Mouse (Mus musculus) WW6 (cell line): Measurements from ENCODE around the gene Golga1.

ENCODE experiments used
- DNase-seq: peaks from one replicate; pipeline ENCODE4 v3.0.0-alpha.2; 2013; ENCODE audit warnings: low read depth, low spot score

Gene Golga1

GRCm38 (mm10) chr2:39006149-39006730 lies 59.1 kb downstream of the Golga1 start:
- no peak for DNase-seq

GRCm38 (mm10) chr2:39005574-39006079 lies 59.7 kb downstream of the Golga1 start, which contains the start of gene Rpl35:
Gene Rpl35 (minus strand): TSS chr2:39005624.
- no peak for DNase-seq

- peak; percentile 81 for DNase-seq
Measured at GRCm38 (mm10) chr2:39004880-39005435, 60.4 kb downstream of the Golga1 start, which contains the start of gene Arpc5l. Gene Arpc5l (plus strand): TSS chr2:39005348.

- no peak for DNase-seq
Measured at GRCm38 (mm10) chr2:39004372-39004771, 61.0 kb downstream of the Golga1 start.

GRCm38 (mm10) chr2:39003512-39003911 lies 61.8 kb downstream of the Golga1 start:
- no peak for DNase-seq

GRCm38 (mm10) chr2:39003106-39003505 lies 62.2 kb downstream of the Golga1 start:
- no peak for DNase-seq

- DNase-seq, result no peak
Measured at GRCm38 (mm10) chr2:39001866-39002265, 63.5 kb downstream of the Golga1 start.

GRCm38 (mm10) chr2:39000587-39000919 lies 64.8 kb downstream of the Golga1 start:
- no peak for DNase-seq

GRCm38 (mm10) chr2:38999910-39000586 lies 65.3 kb downstream of the Golga1 start:
- DNase-seq, result no peak

- DNase-seq, result no peak
Measured at GRCm38 (mm10) chr2:38999381-38999780, 66.0 kb downstream of the Golga1 start.

GRCm38 (mm10) chr2:38997386-38998374 lies 67.7 kb downstream of the Golga1 start, which contains the start of gene Wdr38:
Gene Wdr38 (plus strand): TSS chr2:38997476.
- peak; percentile 74 for DNase-seq

GRCm38 (mm10) chr2:38992452-38992851 lies 72.9 kb downstream of the Golga1 start:
- no peak for DNase-seq

GRCm38 (mm10) chr2:38992004-38992403 lies 73.3 kb downstream of the Golga1 start:
- no peak for DNase-seq

GRCm38 (mm10) chr2:38988929-38989328 lies 76.4 kb downstream of the Golga1 start:
- no peak for DNase-seq

GRCm38 (mm10) chr2:38987803-38988510 lies 77.4 kb downstream of the Golga1 start:
- DNase-seq, result no peak

- no peak for DNase-seq
Measured at GRCm38 (mm10) chr2:38987371-38987770, 78.0 kb downstream of the Golga1 start.

- DNase-seq, result no peak
Measured at GRCm38 (mm10) chr2:38986580-38986979, 78.8 kb downstream of the Golga1 start.

GRCm38 (mm10) chr2:38983456-38983855 lies 81.9 kb downstream of the Golga1 start:
- no peak for DNase-seq

GRCm38 (mm10) chr2:38977837-38978236 lies 87.5 kb downstream of the Golga1 start:
- no peak for DNase-seq

GRCm38 (mm10) chr2:38975941-38976805 lies 89.2 kb downstream of the Golga1 start:
- no peak for DNase-seq
